Mouse (Mus musculus) lung, adult 2 months (tissue): Measurements from ENCODE around the gene Cnih3. TPM values are rescaled to one million over a fixed set of nuclear protein-coding genes. Genes with fewer than 3 reads are reported as not detected.

Experiments
- DNase-seq: peaks from one replicate; pipeline ENCODE4 v3.0.0; 2022
- H3K4me1 ChIP-seq: fragments of 200-500 bp; 2 replicates; pipeline ENCODE4 v1.6.1; 2011; ENCODE audit warnings: low read length; ENCODE audit not compliant: control insufficient read depth, insufficient read depth
- H3K4me3 ChIP-seq: fragments of 200-500 bp; replicated peaks from 2 replicates; pipeline ENCODE3; 2011; ENCODE audit warnings: low read depth, mild to moderate bottlenecking, control low read depth, low read length; ENCODE audit errors: extremely low read depth
- CTCF ChIP-seq: fragments of 200-500 bp; IDR thresholded peaks from 2 replicates; pipeline ENCODE4 v1.5.1; 2011; ENCODE audit warnings: mild to moderate bottlenecking, low read length, control low read depth; ENCODE audit not compliant: insufficient read depth
- POLR2A ChIP-seq: fragments of 200-500 bp; IDR thresholded peaks from 2 replicates; pipeline ENCODE4 v1.6.1; 2011; ENCODE audit warnings: low read depth, mild to moderate bottlenecking, control low read depth, low read length, borderline replicate concordance; ENCODE audit errors: extremely low read depth
- WGBS: fragments of 180-500 bp; shearing (Covaris S2); methylation state at CpG from one replicate; pipeline ENCODE4 v1.1.7; 2018; 5-methylcytosine and 5-hydroxymethylcytosine counted together
- polyA plus RNA-seq: library from polyadenylated mRNA; depleted of rRNA; stranded (reverse); fragments of >200 nt; gene quantifications from 2 replicates; pipeline ENCODE4 v1.2.3, GENCODE M21; 2012

Cnih3 gene
- polyA plus RNA-seq, 1 experiment = 0.25 TPM

GRCm38 (mm10) chr1:181368789-181369570 is 16.6 kb downstream of the Cnih3 start:
- no peak for DNase-seq
- WGBS = 28% methylated on average over 3 of the region's 3 CpGs
- TF ChIP-seq POLR2A (no peak), CTCF (no peak)
- Histone ChIP-seq H3K4me3 (no peak overlapping the region), H3K4me1 (no peaks in the 10 kb centered on the region)

DNA sequence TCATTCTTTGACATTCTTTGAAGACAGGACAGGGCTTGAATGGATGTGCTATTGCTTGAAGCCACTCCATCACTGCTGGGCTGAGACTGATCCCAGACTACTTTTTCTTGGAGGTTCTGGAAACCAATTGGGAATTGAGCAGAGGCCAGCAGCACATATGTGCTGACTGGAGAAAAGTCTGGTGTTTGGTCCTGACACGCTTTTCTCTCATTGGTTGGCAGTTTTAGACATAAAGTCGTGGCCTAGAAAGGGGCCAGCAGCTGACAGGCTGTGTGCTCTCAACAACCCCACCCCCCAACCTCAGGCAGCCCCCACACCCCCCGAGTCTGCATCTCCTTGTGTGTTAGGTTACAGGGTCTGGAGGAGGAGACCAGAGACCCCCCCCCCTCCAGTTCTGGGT is 17.9 kb downstream of the Cnih3 start:
- Histone ChIP-seq H3K4me1 (no peaks in the 10 kb centered on the region), H3K4me3 (no peak overlapping the region)
- TF ChIP-seq CTCF = no peak
- TF ChIP-seq POLR2A = no peak
- WGBS = 53% methylated on average over 3 of the region's 3 CpGs
- DNase-seq = no peak

GRCm38 (mm10) chr1:181371226-181371625 is 18.8 kb downstream of the Cnih3 start:
- Histone ChIP-seq H3K4me3 (no peak overlapping the region), H3K4me1 (no peaks in the 10 kb centered on the region)
- TF ChIP-seq POLR2A (no peak), CTCF (no peak)
- WGBS = 81% methylated on average over 4 of the region's 4 CpGs
- no peak for DNase-seq

DNA sequence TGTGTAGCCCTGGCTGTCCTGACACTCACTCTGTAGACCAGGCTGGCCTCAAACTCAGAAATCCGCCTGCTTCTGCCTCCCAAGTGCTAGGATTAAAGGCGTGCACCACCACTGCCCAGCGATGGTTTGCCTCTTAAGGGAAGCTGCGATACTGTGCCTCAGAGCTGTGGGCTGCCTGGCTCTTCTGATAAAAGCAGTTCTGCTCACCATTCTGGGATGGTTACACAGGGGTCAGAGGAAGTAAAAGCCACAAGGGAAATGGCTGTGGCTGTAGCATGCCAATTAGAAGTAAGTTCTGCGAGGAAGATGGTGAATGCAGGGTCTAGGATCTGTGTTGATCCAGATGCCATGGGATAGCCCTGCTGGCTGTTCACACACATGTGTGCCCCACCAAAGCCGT is 19.9 kb downstream of the Cnih3 start:
- 56% methylated on average over 6 of the region's 6 CpGs for WGBS
- DNase-seq = no peak
- Histone ChIP-seq H3K4me1 (no peaks in the 10 kb centered on the region), H3K4me3 (no peak overlapping the region)
- no peak for TF ChIP-seq CTCF
- TF ChIP-seq POLR2A = no peak

GRCm38 (mm10) chr1:181374627-181375374 is 22.4 kb downstream of the Cnih3 start:
- H3K4me3 ChIP-seq = no peak overlapping the region
- no peak for DNase-seq
- TF ChIP-seq CTCF = no peak
- TF ChIP-seq POLR2A = no peak
- H3K4me1 ChIP-seq = no peaks in the 10 kb centered on the region
- 85% methylated on average over 9 of the region's 9 CpGs for WGBS

GRCm38 (mm10) chr1:181376431-181376830 is 24.0 kb downstream of the Cnih3 start:
- Histone ChIP-seq H3K4me3 (no peak overlapping the region), H3K4me1 (no peaks in the 10 kb centered on the region)
- no peak for DNase-seq
- TF ChIP-seq CTCF = no peak
- no peak for TF ChIP-seq POLR2A
- 55% methylated on average over 8 of the region's 8 CpGs for WGBS

GRCm38 (mm10) chr1:181379664-181380063 is 27.2 kb downstream of the Cnih3 start:
- H3K4me3 ChIP-seq = no peak overlapping the region
- WGBS = 29% methylated on average over 8 of the region's 8 CpGs
- DNase-seq = peak; percentile 36
- TF ChIP-seq CTCF (peak; percentile 94), POLR2A (no peak)
- H3K4me1 ChIP-seq = no peaks in the 10 kb centered on the region

DNA sequence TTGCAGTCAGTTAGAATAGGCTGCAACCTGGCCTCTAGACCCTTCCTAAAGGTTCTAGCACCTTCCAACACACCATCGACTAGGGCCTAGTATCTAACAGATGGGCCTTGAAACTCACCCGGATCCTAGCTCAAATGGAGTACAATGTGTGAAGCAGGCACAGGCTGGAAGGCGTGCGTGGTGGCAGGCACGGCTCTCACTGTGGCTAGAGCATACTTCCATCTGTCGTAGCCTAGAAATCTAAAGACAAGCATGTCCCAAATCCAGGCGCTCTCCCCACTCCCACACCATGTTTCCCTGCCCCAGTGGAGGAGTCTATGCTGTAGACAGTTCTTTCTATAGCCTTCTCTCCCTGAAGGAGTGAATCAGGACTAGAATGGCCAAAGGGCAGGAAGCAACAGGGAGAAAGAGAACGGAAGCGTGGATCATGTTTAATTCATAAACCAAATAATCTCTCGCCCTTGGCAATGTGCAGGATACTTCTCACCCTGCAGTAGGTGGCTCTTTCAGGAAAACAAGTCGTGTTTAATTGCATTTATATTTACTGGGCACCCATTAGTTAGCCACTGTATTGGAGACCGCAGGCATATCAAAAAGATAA is 29.1 kb downstream of the Cnih3 start:
- H3K4me3 ChIP-seq = no peak overlapping the region
- TF ChIP-seq POLR2A (no peak), CTCF (no peak)
- WGBS = 87% methylated on average over 12 of the region's 12 CpGs
- no peaks in the 10 kb centered on the region for H3K4me1 ChIP-seq
- no peak for DNase-seq

GRCm38 (mm10) chr1:181389264-181389663 is 36.8 kb downstream of the Cnih3 start:
- DNase-seq = no peak
- Histone ChIP-seq H3K4me1 (no peaks in the 10 kb centered on the region), H3K4me3 (no peak overlapping the region)
- WGBS = 84% methylated on average over 2 of the region's 2 CpGs
- TF ChIP-seq POLR2A (no peak), CTCF (no peak)
